Mouse (Mus musculus) cerebellum, adult 8-10 months (tissue): ENCODE results near the gene Unc13d.

Experiments used
- DNase-seq: peaks from one replicate; pipeline ENCODE4 v3.0.0; 2022

Gene Unc13d

GRCm38 (mm10) chr11:116075539-116076265 lies 2.1 kb downstream of the Unc13d start:
- DNase-seq = no peak

GRCm38 (mm10) chr11:116074436-116074991 lies 3.2 kb downstream of the Unc13d start:
- no peak for DNase-seq

- no peak for DNase-seq
Measured at GRCm38 (mm10) chr11:116072608-116073007, 5.2 kb downstream of the Unc13d start.

GRCm38 (mm10) chr11:116071510-116071909 lies 6.3 kb downstream of the Unc13d start:
- DNase-seq = no peak

GRCm38 (mm10) chr11:116065345-116065744 lies 12.4 kb downstream of the Unc13d start:
- DNase-seq = no peak

- DNase-seq = peak; percentile 60
Measured at GRCm38 (mm10) chr11:116064187-116064867, 13.4 kb downstream of the Unc13d start.

GRCm38 (mm10) chr11:116063562-116063961 lies 14.2 kb downstream of the Unc13d start:
- peak; percentile 96 for DNase-seq

- DNase-seq = peak; percentile 67
Measured at GRCm38 (mm10) chr11:116062521-116062920, 15.2 kb downstream of the Unc13d start.

- DNase-seq = peak; percentile 81
Measured at GRCm38 (mm10) chr11:116061641-116062415, 15.9 kb downstream of the Unc13d start.

GRCm38 (mm10) chr11:116060596-116060995 lies 17.2 kb downstream of the Unc13d start:
- DNase-seq = peak; percentile 56

GRCm38 (mm10) chr11:116059691-116060025 lies 18.1 kb downstream of the Unc13d start:
- no peak for DNase-seq

- DNase-seq = no peak
Measured at GRCm38 (mm10) chr11:116058868-116059690, 18.7 kb downstream of the Unc13d start.

- DNase-seq = peak; percentile 57
Measured at GRCm38 (mm10) chr11:116058022-116058614, 19.6 kb downstream of the Unc13d start.

GRCm38 (mm10) chr11:116057237-116057881 lies 20.4 kb downstream of the Unc13d start:
- DNase-seq = no peak

GRCm38 (mm10) chr11:116055873-116056272 lies 21.9 kb downstream of the Unc13d start:
- DNase-seq = no peak

- no peak for DNase-seq
Measured at GRCm38 (mm10) chr11:116053510-116054229, 24.1 kb downstream of the Unc13d start.

GRCm38 (mm10) chr11:116050196-116050595 lies 27.6 kb downstream of the Unc13d start:
- DNase-seq = no peak

GRCm38 (mm10) chr11:116049610-116050009 lies 28.2 kb downstream of the Unc13d start:
- DNase-seq = no peak

GRCm38 (mm10) chr11:116045173-116045572 lies 32.6 kb downstream of the Unc13d start:
- no peak for DNase-seq

- DNase-seq = no peak
Measured at GRCm38 (mm10) chr11:116043286-116043685, 34.5 kb downstream of the Unc13d start.
